Mouse (Mus musculus) intestine, postnatal 0 days (tissue): ENCODE measurements around the gene Ank. TPM values are rescaled to one million over a fixed set of nuclear protein-coding genes. Genes with fewer than 3 reads are reported as not detected.
A peak's percentile ranks its signal among the peaks of the same experiment; 100 is the strongest.
"Not testable (repeated sequence)": the region's sequence is repeated elsewhere in the genome, so short reads cannot be mapped to it uniquely, and the experiment has no call there.

Source experiments
- ATAC-seq: fragments of 200-750 bp; cut with Nextera tagmentation; 2 replicates; pipeline ENCODE4 v1.8.0; 2017; ENCODE audit warnings: mild to moderate bottlenecking, moderate TSS enrichment, moderate library complexity
- H3K27ac ChIP-seq: fragments of 300-500 bp; sonication (generic); 2 replicates; pipeline ENCODE4 v1.5.1; 2014; ENCODE audit warnings: mild to moderate bottlenecking, low read depth, low read length, moderate library complexity
- H3K27me3 ChIP-seq: fragments of 300-500 bp; sonication (generic); replicated peaks from 2 replicates; pipeline ENCODE4 v1.6.1; 2014; ENCODE audit warnings: low read length, mixed read lengths; ENCODE audit not compliant: control insufficient read depth, insufficient read depth
- H3K36me3 ChIP-seq: fragments of 300-500 bp; sonication (generic); 2 replicates; pipeline ENCODE4 v1.6.1; 2014; ENCODE audit warnings: mild to moderate bottlenecking, moderate library complexity; ENCODE audit not compliant: control insufficient read depth, insufficient read depth
- H3K4me1 ChIP-seq: fragments of 300-500 bp; sonication (generic); replicated peaks from 2 replicates; pipeline ENCODE4 v1.6.1; 2014; ENCODE audit warnings: antibody characterized with exemption, low read length, mixed read lengths; ENCODE audit not compliant: control insufficient read depth, insufficient read depth
- H3K4me2 ChIP-seq: fragments of 300-500 bp; sonication (generic); replicated peaks from 2 replicates; pipeline ENCODE4 v1.6.1; 2014; ENCODE audit warnings: low read depth, mild to moderate bottlenecking, moderate library complexity
- H3K4me3 ChIP-seq: fragments of 300-500 bp; sonication (generic); 2 replicates; pipeline ENCODE4 v1.5.1; 2014; ENCODE audit warnings: low read depth, low read length
- H3K9ac ChIP-seq: fragments of 300-500 bp; sonication (generic); 2 replicates; pipeline ENCODE4 v1.6.1; 2014; ENCODE audit warnings: mild to moderate bottlenecking, low read depth, low read length
- H3K9me3 ChIP-seq: fragments of 300-500 bp; sonication (generic); 2 replicates; pipeline ENCODE4 v1.6.1; 2016; ENCODE audit warnings: mixed run types; ENCODE audit not compliant: control insufficient read depth
- CTCF ChIP-seq: sonication (generic); IDR thresholded peaks from 2 replicates; pipeline ENCODE4 v1.5.1; 2016; ENCODE audit warnings: low read depth, mild to moderate bottlenecking, control low read depth, antibody characterized with exemption, moderate library complexity
- WGBS: fragments of 180-500 bp; shearing (Covaris S2); extraction: QIAGEN DNeasy Blood & Tissue Kit; methylation state at CpG from one replicate; pipeline ENCODE4 v1.1.7; 2014; 5-methylcytosine and 5-hydroxymethylcytosine counted together
- polyA plus RNA-seq: library from polyadenylated mRNA; unstranded; fragments of >200 nt; fragmentation: Nextera tagmentation; extraction: Ambion mirVana; gene quantifications from 2 replicates; pipeline ENCODE4 v1.2.1, GENCODE M21; 2015

Gene Ank
- polyA plus RNA-seq, 1 experiment from 2014 or later, result 20.9 TPM

DNA sequence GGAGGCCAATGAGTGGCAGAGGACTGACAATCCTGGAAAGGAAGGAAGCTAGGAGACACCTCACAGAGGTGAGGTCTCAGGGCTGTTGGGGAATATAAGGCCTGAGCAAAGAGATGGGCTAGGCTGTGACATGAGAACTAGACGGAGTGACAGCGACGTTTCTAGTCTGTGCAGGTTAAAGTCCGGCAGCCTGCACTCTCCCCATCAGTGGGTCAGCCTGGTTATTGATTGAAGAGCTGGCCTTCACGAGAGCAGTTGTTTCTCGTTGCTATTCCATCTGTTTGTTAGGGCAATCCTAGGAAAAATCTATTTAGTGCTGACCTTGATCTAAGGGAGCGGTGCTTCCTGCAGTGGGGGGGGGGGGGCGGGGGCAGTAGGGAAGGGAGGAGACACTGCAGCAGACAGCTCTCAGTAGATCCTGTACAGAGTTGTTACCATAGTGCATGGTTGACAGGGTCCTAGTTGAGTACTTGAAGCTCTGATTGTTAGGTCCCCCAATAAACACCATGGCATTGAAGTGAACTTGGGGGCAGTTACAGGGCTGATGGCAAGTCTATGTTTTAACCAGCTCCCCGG is 21.6 kb upstream of the Ank start:
- Histone ChIP-seq H3K4me3 (no peak overlapping the region), H3K9me3 (no peaks in the 10 kb centered on the region), H3K27ac (peak overlapping the region; percentile 41; the same call in 1 of the 2 replicates), H3K9ac (no peak overlapping the region), H3K4me1 (peaks cover 8% of the 10 kb centered on the region), H3K4me2 (no peak overlapping the region), H3K27me3 (no peaks in the 10 kb centered on the region), H3K36me3 (no peaks in the 10 kb centered on the region)
- 47% methylated on average over 9 of the region's 9 CpGs for WGBS
- ATAC-seq, result peak; percentile 65
- TF ChIP-seq CTCF, result no peak

DNA sequence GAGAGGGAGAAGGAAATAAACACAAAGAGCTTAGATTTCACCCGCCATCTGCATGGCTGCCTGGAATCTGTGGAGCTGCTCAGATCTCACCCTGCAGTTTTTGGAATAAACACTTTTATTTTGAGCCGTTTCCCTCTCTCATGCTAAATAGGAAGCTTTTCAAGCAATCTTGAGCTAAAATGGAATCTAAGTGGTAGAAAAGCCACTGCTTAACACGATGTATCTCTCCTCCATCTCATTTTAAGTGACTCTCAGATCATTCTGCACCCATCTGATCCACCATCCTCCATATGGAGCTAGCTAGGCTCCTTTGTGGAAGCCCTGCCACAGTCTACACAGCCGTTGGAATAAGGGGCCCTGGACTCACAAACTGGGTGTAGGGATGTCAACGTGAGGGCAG is 15.8 kb upstream of the Ank start:
- no peak for ATAC-seq
- TF ChIP-seq CTCF, result no peak
- 78% methylated on average over 5 of the region's 5 CpGs for WGBS

DNA sequence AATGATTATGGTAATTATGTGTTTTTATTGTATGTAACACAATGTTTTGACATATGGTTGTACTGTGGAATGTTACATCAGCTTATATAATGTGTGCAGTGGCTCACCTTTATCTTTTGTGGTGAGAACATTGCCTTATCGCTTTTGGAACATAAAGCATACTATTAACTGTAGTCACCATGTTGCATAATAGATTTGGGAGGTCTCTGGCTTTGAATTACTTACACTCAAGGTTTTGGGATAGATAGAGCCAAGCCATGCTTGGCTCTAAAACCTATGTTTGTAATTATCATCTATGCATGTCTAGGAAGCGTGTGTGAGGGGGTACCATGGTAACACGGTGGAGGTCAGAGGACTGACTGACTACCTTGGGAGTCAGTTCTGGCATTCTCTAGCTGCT is 14.7 kb upstream of the Ank start:
- WGBS, result 85% methylated on average over 3 of the region's 3 CpGs
- no peaks in the 10 kb centered on the region for H3K9me3 ChIP-seq
- H3K27me3 ChIP-seq, result no peaks in the 10 kb centered on the region
- no peak overlapping the region for H3K9ac ChIP-seq
- TF ChIP-seq CTCF, result no peak
- H3K4me1 ChIP-seq, result no peaks in the 10 kb centered on the region
- no peak overlapping the region for H3K4me2 ChIP-seq
- H3K36me3 ChIP-seq, result no peaks in the 10 kb centered on the region
- no peak overlapping the region for H3K27ac ChIP-seq
- ATAC-seq, result no peak
- no peak overlapping the region for H3K4me3 ChIP-seq

More for the DNA sequence above, 15.8 kb upstream of the Ank start:
- Histone ChIP-seq H3K27me3 (no peaks in the 10 kb centered on the region), H3K4me2 (no peak overlapping the region), H3K9ac (no peak overlapping the region), H3K36me3 (no peaks in the 10 kb centered on the region), H3K4me1 (no peaks in the 10 kb centered on the region), H3K27ac (no peak overlapping the region), H3K4me3 (no peak overlapping the region), H3K9me3 (no peaks in the 10 kb centered on the region)

DNA sequence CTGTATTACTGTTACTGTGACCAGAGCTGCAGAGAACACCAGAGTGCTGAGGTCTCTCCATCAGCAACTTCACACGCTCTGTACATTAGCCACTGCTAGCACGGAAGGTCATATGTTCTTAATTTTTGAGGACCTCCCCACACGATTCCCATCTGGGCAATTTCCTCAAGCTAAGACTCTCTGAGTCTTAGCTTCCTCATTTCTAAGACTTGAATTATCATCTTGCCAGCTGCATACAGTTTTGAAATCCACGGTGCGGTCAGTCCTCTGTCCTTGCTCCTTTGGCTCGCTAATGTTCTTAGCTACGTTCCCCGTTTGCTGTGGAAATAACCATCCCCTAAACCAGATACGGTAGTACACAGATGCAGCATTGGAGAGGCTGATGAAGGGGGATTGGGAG is 14.0 kb upstream of the Ank start:
- Histone ChIP-seq H3K4me2 (no peak overlapping the region), H3K4me3 (no peak overlapping the region), H3K9ac (no peak overlapping the region), H3K27ac (no peak overlapping the region), H3K4me1 (no peaks in the 10 kb centered on the region), H3K36me3 (no peaks in the 10 kb centered on the region), H3K27me3 (no peaks in the 10 kb centered on the region), H3K9me3 (no peaks in the 10 kb centered on the region)
- no peak for ATAC-seq
- no peak for TF ChIP-seq CTCF
- WGBS, result 84% methylated on average over 9 of the region's 9 CpGs

DNA sequence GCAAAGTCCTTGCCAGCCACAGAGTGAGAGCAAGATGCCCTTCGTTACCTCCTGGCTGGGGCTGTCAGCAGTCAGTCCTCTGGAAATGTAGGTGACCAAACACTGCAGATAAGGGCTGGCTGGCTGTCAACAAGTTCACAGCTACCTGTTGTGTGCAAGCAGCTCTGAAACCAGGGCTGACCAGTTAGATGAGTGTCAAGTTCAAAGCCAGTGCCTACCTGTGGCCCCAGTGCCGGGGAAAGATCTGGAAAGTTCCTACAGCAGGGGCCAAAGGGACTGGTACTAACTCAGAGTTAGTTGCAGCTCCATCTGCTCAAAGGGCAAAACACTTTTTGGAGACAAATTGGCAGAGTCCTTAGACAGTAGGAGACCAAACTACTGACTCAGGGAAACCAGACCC is 9.5 kb upstream of the Ank start:
- no peak for TF ChIP-seq CTCF
- ATAC-seq, result no peak
- Histone ChIP-seq H3K9ac (no peak overlapping the region), H3K4me2 (no peak overlapping the region), H3K4me1 (no peaks in the 10 kb centered on the region), H3K27ac (no peak overlapping the region), H3K36me3 (no peaks in the 10 kb centered on the region), H3K4me3 (no peak overlapping the region), H3K9me3 (no peaks in the 10 kb centered on the region), H3K27me3 (no peaks in the 10 kb centered on the region)
- 83% methylated on average over 2 of the region's 2 CpGs for WGBS

DNA sequence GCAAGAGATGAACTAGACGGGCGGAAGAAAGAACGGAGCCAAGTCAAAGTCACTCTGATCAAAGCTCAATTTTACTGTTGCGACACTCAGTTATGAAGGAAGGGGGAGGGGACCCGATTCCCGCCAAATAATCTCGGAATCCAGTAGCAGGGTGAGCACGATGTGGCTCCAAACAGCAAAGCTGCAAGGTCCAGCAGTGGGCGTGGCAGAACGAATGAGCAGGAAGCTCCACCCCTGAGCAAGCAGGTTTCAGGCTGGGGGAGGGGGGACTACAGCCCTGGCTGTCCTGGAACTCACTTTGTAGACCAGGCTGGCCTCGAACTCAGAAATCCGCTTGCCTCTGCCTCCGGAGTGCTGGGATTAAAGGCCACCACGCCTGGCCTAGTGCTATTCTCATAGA is 6.7 kb upstream of the Ank start:
- not testable (repeated sequence) for H3K27ac ChIP-seq, H3K27me3 ChIP-seq, ATAC-seq, H3K4me2 ChIP-seq, H3K9ac ChIP-seq, H3K9me3 ChIP-seq, H3K36me3 ChIP-seq, H3K4me1 ChIP-seq, H3K4me3 ChIP-seq
- 48% methylated on average over 14 of the region's 14 CpGs for WGBS
